Mouse (Mus musculus) kidney, adult 2 months (tissue): ENCODE results near the gene Fgd5. TPM values are rescaled to one million over a fixed set of nuclear protein-coding genes. Genes with fewer than 3 reads are reported as not detected.
A peak's percentile ranks its signal among the peaks of the same experiment; 100 is the strongest.
"Not testable (repeated sequence)": the region's sequence is repeated elsewhere in the genome, so short reads cannot be mapped to it uniquely, and the experiment has no call there.

ENCODE experiments used
- DNase-seq: peaks from one replicate; pipeline ENCODE4 v3.0.0; 2021
- H3K27ac ChIP-seq: fragments of 200-500 bp; 2 replicates; pipeline ENCODE4 v1.5.1; 2012; ENCODE audit warnings: low read depth, low read length, control low read depth, inconsistent platforms; ENCODE audit not compliant: insufficient read depth
- H3K27me3 ChIP-seq: fragments of 200-500 bp; replicated peaks from 2 replicates; pipeline ENCODE4 v1.6.1; 2012; ENCODE audit warnings: mild to moderate bottlenecking, moderate library complexity, low read length, inconsistent platforms; ENCODE audit not compliant: control insufficient read depth, insufficient read depth
- H3K36me3 ChIP-seq: fragments of 200-500 bp; 2 replicates; pipeline ENCODE4 v1.6.1; 2012; ENCODE audit warnings: mild to moderate bottlenecking, moderate library complexity, low read length, inconsistent platforms; ENCODE audit not compliant: control insufficient read depth, insufficient read depth
- H3K4me1 ChIP-seq: fragments of 200-500 bp; 2 replicates; pipeline ENCODE4 v1.6.1; 2011; ENCODE audit warnings: low read length; ENCODE audit not compliant: control insufficient read depth, insufficient read depth
- H3K4me3 ChIP-seq: fragments of 200-500 bp; 2 replicates; pipeline ENCODE4 v1.5.1; 2011; ENCODE audit warnings: mild to moderate bottlenecking, low read depth, low read length, control low read depth; ENCODE audit not compliant: insufficient read depth
- CTCF ChIP-seq: fragments of 200-500 bp; conservative IDR thresholded peaks from 2 replicates; pipeline ENCODE4 v1.5.1; 2011; ENCODE audit warnings: low read depth, mild to moderate bottlenecking, control low read depth, low read length, moderate library complexity, mixed read lengths; ENCODE audit not compliant: insufficient read depth, insufficient read length
- POLR2A ChIP-seq: fragments of 200-500 bp; IDR thresholded peaks from one replicate; pipeline ENCODE4 v1.6.1; 2011; ENCODE audit warnings: low read depth, low read length, control low read depth
- WGBS: fragments of 180-500 bp; shearing (Covaris S2); methylation state at CpG from one replicate; pipeline ENCODE4 v1.1.7; 2018; 5-methylcytosine and 5-hydroxymethylcytosine counted together
- polyA plus RNA-seq: library from polyadenylated mRNA; depleted of rRNA; stranded (reverse); fragments of >200 nt; gene quantifications from 2 replicates; pipeline ENCODE4 v1.2.3, GENCODE M21; 2012

Gene Fgd5
- polyA plus RNA-seq, 1 experiment: 11.6 TPM

DNA sequence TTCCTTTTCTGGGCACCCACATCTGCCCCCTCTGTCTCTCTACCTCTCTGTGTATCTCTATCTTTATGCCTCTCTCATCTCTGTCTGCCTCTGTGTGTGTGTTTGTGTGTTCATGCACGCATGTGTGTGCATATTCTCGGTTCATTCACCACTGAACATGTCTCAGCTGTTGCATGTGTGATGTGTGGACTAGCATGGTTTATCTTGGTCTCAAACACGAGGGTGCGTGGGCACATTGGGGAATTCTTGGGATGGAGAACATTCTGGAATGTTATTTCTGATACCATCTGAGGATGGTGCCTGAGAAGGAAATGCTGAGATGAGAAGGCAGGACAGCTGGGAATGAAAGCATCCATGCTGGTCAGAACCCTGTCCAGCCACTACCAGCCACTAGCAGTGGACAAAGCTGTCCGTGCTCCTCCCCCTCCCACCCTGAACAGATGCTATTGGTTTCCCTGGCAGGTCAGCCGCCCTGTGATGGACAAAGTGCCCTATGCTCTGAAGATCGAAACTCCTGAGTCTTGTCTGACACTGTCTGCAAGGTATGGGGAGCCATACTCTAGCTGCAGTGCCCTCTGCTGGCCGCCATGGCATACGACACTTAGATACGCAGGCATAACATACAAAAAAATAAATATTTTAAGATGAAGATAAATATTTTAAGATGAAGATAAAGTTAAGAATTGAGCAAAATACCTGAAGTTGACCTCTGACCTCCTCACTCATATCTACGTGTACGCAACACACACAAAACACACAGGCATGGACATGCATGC is 87.2 kb downstream of the Fgd5 start:
- H3K27ac ChIP-seq: no peak overlapping the region
- DNase-seq: peak; percentile 45
- no peaks in the 10 kb centered on the region for H3K36me3 ChIP-seq
- 55% methylated on average over 12 of the region's 12 CpGs for WGBS
- no peaks in the 10 kb centered on the region for H3K27me3 ChIP-seq
- H3K4me1 ChIP-seq: no peaks in the 10 kb centered on the region
- H3K4me3 ChIP-seq: no peak overlapping the region
- no peak for TF ChIP-seq POLR2A
- TF ChIP-seq CTCF: peak; percentile 73

DNA sequence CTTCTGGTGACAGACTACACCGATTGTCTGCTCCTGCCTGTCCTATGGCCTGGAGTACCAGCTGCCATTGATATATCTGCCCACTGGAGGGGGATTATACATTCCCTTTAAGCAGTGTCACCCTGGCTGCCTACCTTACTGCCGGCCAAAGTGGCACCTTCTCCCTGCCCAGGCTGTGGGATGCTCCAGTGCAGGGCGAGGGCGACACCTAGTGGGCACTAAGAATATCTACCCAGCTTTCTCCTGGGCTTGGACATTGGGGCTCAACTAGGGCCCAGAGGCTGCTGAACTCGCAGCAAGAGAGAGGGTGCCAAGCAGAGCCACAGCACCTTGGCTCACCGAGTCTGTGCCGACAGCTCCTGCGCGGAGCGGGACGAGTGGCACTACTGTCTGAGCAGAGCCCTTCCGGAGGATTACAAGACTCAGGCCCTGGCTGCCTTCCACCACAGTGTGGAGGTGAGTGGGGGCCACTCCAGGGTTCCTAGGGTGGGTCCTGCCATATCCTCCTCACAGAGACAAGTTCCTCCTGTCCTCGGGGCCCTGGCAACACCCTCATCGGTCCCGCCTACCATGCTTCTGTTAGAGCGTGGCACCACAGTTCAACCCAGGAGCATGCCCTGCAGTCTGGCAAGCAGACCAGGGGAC is 88.6 kb downstream of the Fgd5 start:
- Histone ChIP-seq H3K27ac (no peak overlapping the region), H3K4me1 (no peaks in the 10 kb centered on the region), H3K27me3 (no peaks in the 10 kb centered on the region), H3K4me3 (no peak overlapping the region), H3K36me3 (no peaks in the 10 kb centered on the region)
- TF ChIP-seq POLR2A: no peak
- TF ChIP-seq CTCF: peak; percentile 96
- peak; percentile 76 for DNase-seq
- 35% methylated on average over 16 of the region's 16 CpGs for WGBS

DNA sequence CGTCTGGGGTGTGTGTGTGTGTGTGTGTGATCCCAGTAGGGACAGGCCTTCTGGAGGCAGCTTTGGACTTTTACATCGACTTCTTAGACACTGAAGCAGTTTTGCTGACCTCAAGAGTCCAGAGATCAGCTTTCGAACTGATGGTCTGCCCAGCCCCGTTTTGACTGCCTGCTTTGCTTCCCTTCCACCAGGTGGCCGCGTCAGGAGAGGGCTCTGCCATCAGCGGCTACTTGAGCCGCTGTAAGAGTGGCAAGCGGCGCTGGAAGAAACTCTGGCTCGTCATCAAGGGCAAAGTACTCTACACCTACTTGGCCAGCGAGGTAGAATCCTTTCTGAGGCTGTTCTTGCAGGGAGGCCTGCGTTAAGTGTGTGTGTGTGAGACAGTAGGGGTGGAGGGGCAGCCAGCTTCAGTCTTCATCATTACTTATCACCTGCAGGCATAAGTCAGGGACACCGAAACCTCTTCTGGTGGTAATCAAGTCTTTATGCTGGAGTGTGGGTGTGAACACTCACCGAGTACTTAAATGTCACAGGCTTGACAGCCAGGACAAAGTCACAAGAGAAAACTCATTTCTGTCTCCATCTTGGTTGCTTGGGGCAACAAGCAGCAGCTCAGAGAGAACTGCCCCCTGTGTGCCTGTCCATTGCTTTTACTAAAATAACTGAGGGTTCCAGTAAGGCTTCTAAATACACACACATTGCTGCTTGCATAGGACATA is 92.6 kb downstream of the Fgd5 start:
- Histone ChIP-seq H3K36me3 (no peaks in the 10 kb centered on the region), H3K27me3 (no peaks in the 10 kb centered on the region), H3K4me1 (no peaks in the 10 kb centered on the region), H3K27ac (no peak overlapping the region), H3K4me3 (no peak overlapping the region)
- no peak for TF ChIP-seq POLR2A
- TF ChIP-seq CTCF: no peak; the same call in 1 of the 2 replicates
- WGBS: 41% methylated on average over 15 of the region's 15 CpGs
- peak; percentile 85 for DNase-seq

- TF ChIP-seq POLR2A (no peak), CTCF (no peak)
- Histone ChIP-seq H3K27me3 (no peaks in the 10 kb centered on the region), H3K4me1 (no peaks in the 10 kb centered on the region), H3K4me3 (no peak overlapping the region), H3K36me3 (no peaks in the 10 kb centered on the region), H3K27ac (no peak overlapping the region)
- WGBS: 97% methylated on average over 2 of the region's 2 CpGs
- DNase-seq: peak; percentile 32
Measured at GRCm38 (mm10) chr6:92080730-92081129, 102.1 kb downstream of the Fgd5 start.

DNA sequence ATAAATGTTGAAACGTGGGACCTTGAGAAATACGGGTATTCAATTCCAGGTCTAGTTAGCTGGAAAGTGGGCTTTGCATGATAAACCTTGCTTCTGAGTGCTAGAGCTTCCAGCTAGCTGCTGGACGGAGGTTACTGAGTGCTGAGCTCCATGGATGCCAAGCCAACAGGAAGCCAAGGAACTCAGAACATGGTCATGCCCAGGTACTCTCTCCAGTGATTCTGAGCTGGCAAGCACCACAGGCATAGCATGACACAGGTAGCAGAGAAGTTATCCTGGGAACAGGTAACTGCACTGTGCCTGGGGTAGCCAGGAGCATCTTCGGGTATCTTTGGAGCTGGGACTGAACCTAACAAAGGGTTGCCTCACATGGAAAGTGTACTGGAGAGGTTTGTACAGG is 104.1 kb downstream of the Fgd5 start:
- Histone ChIP-seq H3K4me1 (no peaks in the 10 kb centered on the region), H3K27ac (no peak overlapping the region), H3K36me3 (no peaks in the 10 kb centered on the region), H3K27me3 (no peaks in the 10 kb centered on the region), H3K4me3 (no peak overlapping the region)
- TF ChIP-seq CTCF (no peak), POLR2A (no peak)
- WGBS: 82% methylated on average over 4 of the region's 4 CpGs
- DNase-seq: no peak

GRCm38 (mm10) chr6:92084932-92085331 is 106.3 kb downstream of the Fgd5 start:
- TF ChIP-seq POLR2A (no peak), CTCF (no peak)
- no peaks in the 10 kb centered on the region for H3K27me3 ChIP-seq
- 77% methylated on average over 3 of the region's 3 CpGs for WGBS
- H3K27ac ChIP-seq: no peak overlapping the region
- no peaks in the 10 kb centered on the region for H3K36me3 ChIP-seq
- no peaks in the 10 kb centered on the region for H3K4me1 ChIP-seq
- no peak overlapping the region for H3K4me3 ChIP-seq
- DNase-seq: no peak

- not testable (repeated sequence) for DNase-seq, H3K27me3 ChIP-seq, H3K27ac ChIP-seq, H3K4me3 ChIP-seq, H3K36me3 ChIP-seq, H3K4me1 ChIP-seq
- 89% methylated on average over 7 of the region's 7 CpGs for WGBS
Measured at GRCm38 (mm10) chr6:92089141-92089540, 110.5 kb downstream of the Fgd5 start.
